Comparison of ENCODE assay signal across 17 mouse cellular contexts in genomic region chr4:155304508-155305096, GRCm38 (mm10). TPM values are rescaled to one million over a fixed set of nuclear protein-coding genes. Genes with fewer than 3 reads are reported as not detected.
A peak's percentile ranks its signal among the peaks of the same experiment; 100 is the strongest.
DNase-seq lines count a peak whose midpoint lies in the region; ATAC-seq and TF ChIP-seq lines count a peak whose summit lies in the region.
"Had no signal": no experiment of that assay in that cellular context is flagged by ENCODE, and none has a peak within 500 bp of the region (broad histone marks: within the 10 kb centered on the region; RNA-seq: fewer than 3 reads in every experiment).

No protein-coding gene starts in this region.

- no peak for TF ChIP-seq POLR2A in cortical plate, adult 2 months (IDR thresholded peaks at IDR 0.05; ENCODE audit: extremely low read depth, insufficient read depth, low read length)
- TF ChIP-seq POLR2A in thymus, adult 2 months (IDR thresholded peaks at IDR 0.05; ENCODE audit: control insufficient read depth, extremely low read depth, insufficient read depth, low read length, poor library complexity), result no peak

- peak; percentile 36 to 47 for DNase-seq in cerebellum, postnatal 25 days
- DNase-seq in cerebellum, postnatal 4 days (ENCODE audit: low spot score in 2 of 2), result no peak
- peak; percentile 23 for DNase-seq in 3T3-L1 (ENCODE audit: low read depth, low spot score)
- no peak for DNase-seq in ovary, postnatal 10 days (ENCODE audit: low spot score)
- DNase-seq in heart, postnatal 36 days, result no peak
- DNase-seq in thymus, adult 2 months, result no peak
- DNase-seq: adrenal gland, adult 8-10 months; kidney, adult 11 months; kidney, postnatal 25 days; liver, postnatal 0 days; lung, postnatal 4 days; thymus, postnatal 36 days had no signal

- no peak for ATAC-seq in limb, embryonic 15.5 days (ENCODE audit: insufficient number of reproducible peaks, low FRiP score, low TSS enrichment, low read depth)
- ATAC-seq: liver, postnatal 0 days had no signal

- no peaks in the 10 kb centered on the region for H3K27me3 ChIP-seq in limb, embryonic 15.5 days
- no peaks in the 10 kb centered on the region; the same call in 1 of the 2 replicates for H3K27me3 ChIP-seq in thymus, adult 2 months (ENCODE audit: control insufficient read depth, insufficient read depth, low read length)

- H3K36me3 ChIP-seq in limb, embryonic 15.5 days, result no peaks in the 10 kb centered on the region
- H3K36me3 ChIP-seq in thymus, adult 2 months (ENCODE audit: control insufficient read depth, insufficient read depth, low read length), result no peaks in the 10 kb centered on the region
- H3K36me3 ChIP-seq: G1E had no signal

- intact Hi-C loops in heart, postnatal 36 days (cut with DNase I), result loop anchor here (5.0 kb wide), 1 partner anchor 52 kb away; no protein-coding TSS in a partner anchor

- no peak overlapping the region for H3K9ac ChIP-seq in limb, embryonic 15.5 days
- H3K9ac ChIP-seq: liver, postnatal 0 days had no signal

- H3K4me1 ChIP-seq in cortical plate, adult 2 months (ENCODE audit: control insufficient read depth, insufficient read depth, low read length), result peaks cover 61% of the 10 kb centered on the region
- H3K4me1 ChIP-seq in limb, embryonic 15.5 days, result peaks cover 46% of the 10 kb centered on the region
- H3K4me1 ChIP-seq in thymus, adult 2 months (replicated peaks; ENCODE audit: control insufficient read depth, insufficient read depth, low read length), result 0 out of 2 replicates have a peak, but pooled peaks cover 3% of the 10 kb centered on the region

- WGBS in limb, embryonic 15.5 days, result 80% methylated on average over 7 of the region's 7 CpGs
- WGBS in thymus, adult 2 months, result 79% methylated on average over 7 of the region's 7 CpGs

- H3K27ac ChIP-seq in cortical plate, adult 2 months (ENCODE audit: insufficient read depth, low read length), result peak overlapping the region; percentile 85
- 0 out of 2 replicates have a peak overlapping the region, but pooled peaks have one; percentile 17 for H3K27ac ChIP-seq in limb, embryonic 15.5 days
- H3K27ac ChIP-seq in thymus, adult 2 months (ENCODE audit: control insufficient read depth, insufficient read depth, low read length), result no peak overlapping the region

- H3K9me3 ChIP-seq in limb, embryonic 15.5 days, result no peaks in the 10 kb centered on the region
- H3K9me3 ChIP-seq: G1E had no signal

- no peak overlapping the region for H3K4me3 ChIP-seq in cortical plate, adult 2 months (ENCODE audit: insufficient read depth, low read length)
- no peak overlapping the region for H3K4me3 ChIP-seq in limb, embryonic 15.5 days
- H3K4me3 ChIP-seq in thymus, adult 2 months (ENCODE audit: control insufficient read depth, insufficient read depth, low read length), result no peak overlapping the region

- no peak for TF ChIP-seq CTCF in cortical plate, adult 2 months (IDR thresholded peaks at IDR 0.05; ENCODE audit: extremely low read depth, insufficient read depth, low read length)
- no peak for TF ChIP-seq CTCF in thymus, adult 2 months (IDR thresholded peaks at IDR 0.05; ENCODE audit: borderline replicate concordance, control insufficient read depth, extremely low read depth, insufficient read depth, low read length, poor library complexity)

- no peak overlapping the region for H3K4me2 ChIP-seq in limb, embryonic 15.5 days

RNA-seq across cellular contexts. Expression of gene Faap20, which starts 55.0 kb away (rescaled TPM):
- 36.5 and 37.5 TPM in 2 replicates for polyA plus RNA-seq in cortical plate, adult 2 months (2012; rRNA removed)
- 74.0 and 76.2 TPM in 2 replicates for polyA plus RNA-seq in limb, embryonic 15.5 days (2015; fragmentation: Nextera tagmentation; extraction: Ambion mirVana)
- total RNA-seq in heart, postnatal 36 days (2021), result 10 to 100 TPM; 14.5 to 18.3 TPM
- polyA plus RNA-seq in thymus, adult 2 months (2012; rRNA removed), result 85.7 and 91.3 TPM in 2 replicates

RNA-seq across cellular contexts. Expression of gene Prkcz, which starts 56.6 kb away (rescaled TPM):
- 295 and 315 TPM in 2 replicates for polyA plus RNA-seq in cortical plate, adult 2 months (2012; rRNA removed)
- 10.5 and 10.6 TPM in 2 replicates for polyA plus RNA-seq in limb, embryonic 15.5 days (2015; fragmentation: Nextera tagmentation; extraction: Ambion mirVana)
- total RNA-seq in heart, postnatal 36 days (2021), result 1 to 10 TPM; 1.7 to 2.8 TPM
- polyA plus RNA-seq in thymus, adult 2 months (2012; rRNA removed), result 8.5 TPM in 2 replicates
- total RNA-seq: granulocyte monocyte progenitor cell, adult 5-6 weeks; monocyte, adult 5-6 weeks had no signal
- polyA plus RNA-seq: G1E had no signal

Comparison
In these comparisons a context has a peak if more than half of its experiments do, and no peak if none do; other contexts are left out.
1. DNase-seq: peak in cerebellum, postnatal 25 days (2 of 2) and 3T3-L1 (single experiment); none in cerebellum, postnatal 4 days (0 of 2), ovary, postnatal 10 days (single experiment), heart, postnatal 36 days (0 of 2) and thymus, adult 2 months (single experiment).
2. RNA of gene Prkcz, which starts 56.6 kb away (polyA plus RNA-seq): 295 to 315 TPM in cortical plate, adult 2 months; 10.5 to 10.6 TPM in limb, embryonic 15.5 days and 8.5 TPM in thymus, adult 2 months; every median in the first group is over 10 times any median in the second.